Mouse (Mus musculus) ES-Bruce4 (cell line): ENCODE measurements around the gene Rexo1.

ENCODE experiments used
- CTCF ChIP-seq: IDR thresholded peaks from one replicate; pipeline ENCODE4 v1.8.1; 2011; ENCODE audit warnings: low read depth, low read length
- EP300 ChIP-seq: IDR thresholded peaks from 2 replicates; pipeline ENCODE4 v1.6.1; 2011; ENCODE audit warnings: low read depth, low read length; ENCODE audit not compliant: insufficient read depth
- POLR2A ChIP-seq: IDR thresholded peaks from one replicate; pipeline ENCODE4 v1.8.1; 2011; ENCODE audit warnings: low read length; ENCODE audit not compliant: insufficient read depth

DNA sequence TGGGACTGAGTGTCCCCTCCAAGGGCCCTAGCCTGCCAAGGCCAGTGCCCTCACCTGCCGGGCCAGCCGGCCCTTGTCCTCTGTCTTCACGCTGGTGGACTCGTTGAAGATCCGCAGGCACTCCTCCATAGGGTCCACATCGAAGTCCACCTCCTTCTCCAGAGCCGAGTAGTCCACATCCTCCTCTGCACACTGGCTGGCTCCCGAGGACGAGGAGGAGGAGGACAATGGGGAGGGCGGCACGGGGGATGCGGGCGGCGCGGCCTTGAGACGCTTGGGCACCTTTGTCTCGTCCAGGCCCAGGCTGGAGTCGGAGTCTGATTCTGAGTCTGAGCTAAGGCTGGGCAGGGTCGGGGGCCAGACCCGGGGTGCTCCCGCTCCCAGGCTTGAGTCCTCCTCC is 12.1 kb downstream of the Rexo1 start:
- no peak for TF ChIP-seq CTCF
- TF ChIP-seq POLR2A, result no peak
- TF ChIP-seq EP300, result no peak
